Mouse (Mus musculus) neural tube, embryonic 14.5 days (tissue): Measurements from ENCODE around the gene Ace. TPM values are rescaled to one million over a fixed set of nuclear protein-coding genes. Genes with fewer than 3 reads are reported as not detected.

ENCODE experiments used
- ATAC-seq: fragments of 200-750 bp; cut with Nextera tagmentation; 2 replicates; pipeline ENCODE4 v1.8.0; 2017; ENCODE audit warnings: low read depth, mild to moderate bottlenecking, moderate TSS enrichment, moderate library complexity
- H3K27ac ChIP-seq: fragments of 300-500 bp; sonication (generic); 2 replicates; pipeline ENCODE4 v1.5.1; 2014; ENCODE audit warnings: low read depth, mild to moderate bottlenecking, control low read depth, low read length, moderate library complexity, mixed read lengths
- H3K27me3 ChIP-seq: fragments of 300-500 bp; sonication (generic); 2 replicates; pipeline ENCODE4 v1.6.1; 2014; ENCODE audit warnings: low read length; ENCODE audit not compliant: control insufficient read depth, insufficient read depth
- H3K36me3 ChIP-seq: fragments of 300-500 bp; sonication (generic); 2 replicates; pipeline ENCODE4 v1.6.1; 2014; ENCODE audit warnings: low read length, mixed read lengths; ENCODE audit not compliant: control insufficient read depth, insufficient read depth
- H3K4me1 ChIP-seq: fragments of 300-500 bp; sonication (generic); 2 replicates; pipeline ENCODE4 v1.6.1; 2014; ENCODE audit warnings: low read length; ENCODE audit not compliant: control insufficient read depth, insufficient read depth
- H3K4me2 ChIP-seq: fragments of 300-500 bp; sonication (generic); 2 replicates; pipeline ENCODE4 v1.6.1; 2014; ENCODE audit warnings: mild to moderate bottlenecking, low read depth, low read length, control low read depth
- H3K4me3 ChIP-seq: fragments of 300-500 bp; sonication (generic); 2 replicates; pipeline ENCODE4 v1.5.1; 2014; ENCODE audit warnings: low read depth, low read length, control low read depth, mixed read lengths
- H3K9ac ChIP-seq: fragments of 300-500 bp; sonication (generic); replicated peaks from 2 replicates; pipeline ENCODE4 v1.6.1; 2014; ENCODE audit warnings: low read depth, mild to moderate bottlenecking, control low read depth, low read length, mixed read lengths
- H3K9me3 ChIP-seq: fragments of 300-500 bp; sonication (generic); 2 replicates; pipeline ENCODE4 v1.6.1; 2016; ENCODE audit warnings: low read length; ENCODE audit not compliant: control insufficient read depth
- WGBS: fragments of 180-500 bp; shearing (Covaris S2); extraction: QIAGEN DNeasy Blood & Tissue Kit; methylation state at CpG from one replicate; pipeline ENCODE4 v1.1.7; 2014; 5-methylcytosine and 5-hydroxymethylcytosine counted together
- polyA plus RNA-seq: library from polyadenylated mRNA; unstranded; fragments of >200 nt; fragmentation: Nextera tagmentation; extraction: Ambion mirVana; gene quantifications from 2 replicates; pipeline ENCODE4 v1.2.1, GENCODE M21; 2014

Ace gene
- polyA plus RNA-seq, 1 experiment from 2014 or later: 4.0 TPM

DNA sequence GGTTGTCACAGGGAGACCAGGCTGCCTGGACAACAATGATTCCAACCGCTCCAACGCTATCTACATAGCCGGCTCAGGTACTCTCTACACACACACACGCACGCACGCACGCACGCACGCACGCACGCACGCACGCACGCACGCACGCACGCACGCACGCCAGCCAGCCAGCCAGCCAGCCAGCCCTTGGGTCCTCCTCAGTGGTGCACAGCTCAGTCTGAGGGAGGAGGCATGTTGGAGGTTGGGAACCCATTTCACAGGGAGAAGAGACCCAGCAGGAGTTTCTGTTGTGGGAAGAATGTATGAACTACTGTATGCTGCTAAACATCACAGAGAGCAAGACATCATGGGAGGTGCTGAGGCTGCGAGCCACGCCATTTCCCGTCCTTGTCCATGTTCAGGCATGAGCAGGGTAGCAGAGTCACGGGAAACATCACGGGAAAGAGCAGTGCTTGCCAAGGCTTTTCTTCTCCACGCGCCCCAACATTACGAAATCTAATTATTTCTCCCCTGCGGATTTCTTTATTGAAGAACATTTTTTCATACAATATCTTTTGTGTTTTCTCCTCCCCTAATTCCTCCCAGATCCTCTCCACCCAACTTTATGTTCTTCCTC, 11.8 kb upstream of the Ace start:
- H3K27ac ChIP-seq: no peak overlapping the region
- no peak for ATAC-seq
- H3K4me3 ChIP-seq: no peak overlapping the region
- no peaks in the 10 kb centered on the region for H3K27me3 ChIP-seq
- 92% methylated on average over 28 of the region's 28 CpGs for WGBS
- H3K4me1 ChIP-seq: no peaks in the 10 kb centered on the region
- H3K4me2 ChIP-seq: no peak overlapping the region
- no peaks in the 10 kb centered on the region for H3K36me3 ChIP-seq
- no peak overlapping the region for H3K9ac ChIP-seq
- H3K9me3 ChIP-seq: no peaks in the 10 kb centered on the region

DNA sequence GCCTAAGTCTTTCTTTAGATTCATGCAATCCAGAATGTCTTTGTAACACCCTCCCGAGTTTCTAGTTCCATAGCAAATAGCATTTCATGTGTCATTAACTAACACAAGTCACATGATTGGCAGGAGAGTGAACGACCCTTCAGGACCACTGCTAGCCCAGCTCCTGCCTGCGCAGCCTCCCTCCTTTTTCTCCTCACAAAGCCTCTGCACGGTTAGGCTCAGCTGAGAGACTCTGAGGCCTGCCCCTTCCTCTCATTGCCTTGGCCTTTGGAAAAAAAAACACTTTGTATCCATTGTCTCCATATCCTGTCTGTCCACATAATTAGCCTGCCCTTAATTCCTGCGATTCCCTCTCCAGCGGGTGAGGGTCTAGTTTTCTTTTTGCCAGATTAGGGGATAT, 10.2 kb upstream of the Ace start:
- no peak overlapping the region for H3K27ac ChIP-seq
- no peak overlapping the region for H3K4me2 ChIP-seq
- H3K9me3 ChIP-seq: no peaks in the 10 kb centered on the region
- H3K27me3 ChIP-seq: no peaks in the 10 kb centered on the region
- H3K9ac ChIP-seq: no peak overlapping the region
- no peak overlapping the region for H3K4me3 ChIP-seq
- H3K4me1 ChIP-seq: no peaks in the 10 kb centered on the region
- WGBS: 45% methylated on average over 6 of the region's 6 CpGs
- no peak for ATAC-seq
- H3K36me3 ChIP-seq: no peaks in the 10 kb centered on the region

DNA sequence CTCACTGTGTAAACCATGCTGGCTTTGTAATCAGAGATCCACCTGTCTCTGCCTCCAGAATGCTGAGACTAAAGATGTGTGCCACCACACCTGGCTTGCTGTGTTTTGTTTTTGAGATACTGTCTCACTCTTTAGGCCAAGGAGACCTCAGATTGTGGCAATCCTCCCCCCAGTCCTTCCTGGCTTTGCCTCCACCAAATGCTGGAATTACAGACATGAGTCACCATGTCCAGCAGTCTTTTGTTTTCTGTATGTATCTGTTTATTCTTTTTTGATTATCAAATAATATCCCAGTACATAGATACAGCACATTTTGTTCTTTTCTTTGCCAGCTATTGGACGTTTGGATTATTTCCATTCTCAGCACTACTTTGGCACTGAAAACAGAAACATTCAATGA, 9.2 kb upstream of the Ace start:
- Histone ChIP-seq H3K27me3 (no peaks in the 10 kb centered on the region), H3K4me1 (no peaks in the 10 kb centered on the region), H3K36me3 (no peaks in the 10 kb centered on the region), H3K9me3 (no peaks in the 10 kb centered on the region), H3K27ac (no peak overlapping the region), H3K9ac (no peak overlapping the region), H3K4me3 (no peak overlapping the region), H3K4me2 (no peak overlapping the region)
- WGBS: 61% methylated on average over 1 of the region's 1 CpGs
- ATAC-seq: no peak

DNA sequence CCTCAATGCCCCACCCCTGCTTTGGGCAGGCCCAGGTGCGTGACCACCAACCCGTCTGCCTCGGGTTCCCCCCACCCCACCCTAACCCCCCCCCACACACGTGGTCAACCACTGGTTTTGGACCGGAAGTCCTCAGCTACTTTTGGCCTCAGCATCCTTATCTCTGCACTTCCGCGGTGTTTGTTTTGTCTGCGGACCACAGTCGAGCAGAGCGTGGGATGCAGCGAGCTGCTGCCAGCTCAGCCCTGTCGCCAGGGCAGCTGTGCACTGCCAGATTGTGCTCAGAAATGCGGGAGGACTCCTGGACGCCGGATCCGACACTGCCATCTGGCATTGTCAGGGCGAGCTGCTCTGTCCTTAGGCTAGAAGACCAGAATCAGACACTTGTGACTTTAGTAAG, 8.4 kb upstream of the Ace start:
- 54% methylated on average over 17 of the region's 17 CpGs for WGBS
- H3K9me3 ChIP-seq: no peaks in the 10 kb centered on the region
- no peaks in the 10 kb centered on the region for H3K36me3 ChIP-seq
- H3K4me1 ChIP-seq: no peaks in the 10 kb centered on the region
- H3K27ac ChIP-seq: no peak overlapping the region
- ATAC-seq: no peak
- no peak overlapping the region for H3K4me2 ChIP-seq
- H3K4me3 ChIP-seq: no peak overlapping the region
- no peaks in the 10 kb centered on the region for H3K27me3 ChIP-seq
- H3K9ac ChIP-seq: no peak overlapping the region

DNA sequence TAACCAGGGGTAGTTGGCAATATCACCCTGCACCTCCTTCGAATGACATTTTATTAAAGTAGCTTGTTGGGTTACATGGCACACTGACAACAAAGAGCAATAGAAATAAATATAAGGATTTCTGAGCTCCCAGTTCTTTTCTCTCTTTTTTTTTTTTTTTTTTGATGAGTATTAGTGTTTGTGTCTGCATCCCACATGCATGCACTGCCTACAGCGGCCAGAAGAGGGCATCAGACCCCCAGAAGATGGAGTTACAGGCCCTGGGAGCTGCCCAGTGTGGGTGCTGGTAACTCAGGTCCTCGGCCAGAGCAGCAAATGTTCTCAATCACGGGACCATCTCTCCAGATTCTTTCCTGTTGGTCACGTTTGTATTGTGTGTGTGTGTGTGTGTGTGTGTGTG, 3.1 kb upstream of the Ace start:
- WGBS: 69% methylated on average over 5 of the region's 5 CpGs
- Histone ChIP-seq H3K27ac (no peak overlapping the region), H3K9me3 (no peaks in the 10 kb centered on the region), H3K4me2 (no peak overlapping the region), H3K4me1 (peaks cover 7% of the 10 kb centered on the region; the same call in 1 of the 2 replicates), H3K27me3 (peaks cover 16% of the 10 kb centered on the region), H3K36me3 (no peaks in the 10 kb centered on the region), H3K4me3 (no peak overlapping the region), H3K9ac (no peak overlapping the region)
- no peak for ATAC-seq

DNA sequence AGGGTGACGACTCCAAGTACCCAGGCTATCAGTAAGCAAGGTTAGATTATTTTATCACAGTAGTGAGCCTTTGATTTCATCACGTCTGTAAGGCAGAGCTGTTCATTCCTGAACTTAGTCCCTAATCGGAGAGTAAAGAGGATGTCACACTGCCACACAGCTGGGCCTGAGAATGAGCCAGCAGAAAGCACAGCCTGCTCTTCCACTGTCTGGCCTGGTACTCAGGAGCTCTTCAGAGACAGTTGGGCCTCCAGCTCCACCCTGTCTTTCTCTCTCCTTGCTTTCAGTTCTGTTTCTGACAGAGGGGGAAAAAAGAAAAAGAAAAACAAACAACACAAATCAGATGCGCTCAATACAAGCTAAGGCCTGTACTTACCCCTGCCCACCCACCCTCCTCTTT, 1.5 kb upstream of the Ace start:
- 78% methylated on average over 4 of the region's 4 CpGs for WGBS
- H3K27me3 ChIP-seq: peaks cover 16% of the 10 kb centered on the region
- H3K27ac ChIP-seq: no peak overlapping the region
- H3K36me3 ChIP-seq: no peaks in the 10 kb centered on the region
- peaks cover 7% of the 10 kb centered on the region; the same call in 1 of the 2 replicates for H3K4me1 ChIP-seq
- no peak for ATAC-seq
- no peak overlapping the region for H3K9ac ChIP-seq
- no peaks in the 10 kb centered on the region for H3K9me3 ChIP-seq
- H3K4me2 ChIP-seq: no peak overlapping the region
- H3K4me3 ChIP-seq: no peak overlapping the region

DNA sequence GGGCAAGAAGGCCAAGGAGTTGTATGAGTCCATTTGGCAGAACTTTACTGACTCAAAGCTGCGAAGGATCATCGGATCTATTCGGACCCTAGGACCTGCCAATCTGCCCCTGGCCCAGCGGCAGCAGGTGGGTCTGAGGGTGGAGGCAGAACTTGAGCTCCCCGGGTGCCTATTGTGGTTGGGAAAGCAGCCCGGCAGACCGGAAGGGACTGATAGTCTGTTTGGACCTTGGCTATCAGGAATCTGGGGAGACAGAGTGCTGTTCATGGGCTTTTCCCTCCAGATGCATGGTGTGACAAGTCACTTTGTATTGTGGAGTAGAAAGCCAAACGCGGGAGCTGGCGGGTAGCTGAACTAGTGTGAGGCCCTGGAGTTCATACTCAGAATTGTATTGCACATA, 1.2 kb downstream of the Ace start:
- WGBS: 52% methylated on average over 10 of the region's 10 CpGs
- Histone ChIP-seq H3K4me1 (peaks cover 7% of the 10 kb centered on the region; the same call in 1 of the 2 replicates), H3K27ac (no peak overlapping the region), H3K36me3 (no peaks in the 10 kb centered on the region), H3K27me3 (peaks cover 16% of the 10 kb centered on the region), H3K4me2 (peak overlapping the region; percentile 96; the same call in 1 of the 2 replicates), H3K9ac (no peak overlapping the region), H3K4me3 (no peak overlapping the region), H3K9me3 (no peaks in the 10 kb centered on the region)
- ATAC-seq: no peak

DNA sequence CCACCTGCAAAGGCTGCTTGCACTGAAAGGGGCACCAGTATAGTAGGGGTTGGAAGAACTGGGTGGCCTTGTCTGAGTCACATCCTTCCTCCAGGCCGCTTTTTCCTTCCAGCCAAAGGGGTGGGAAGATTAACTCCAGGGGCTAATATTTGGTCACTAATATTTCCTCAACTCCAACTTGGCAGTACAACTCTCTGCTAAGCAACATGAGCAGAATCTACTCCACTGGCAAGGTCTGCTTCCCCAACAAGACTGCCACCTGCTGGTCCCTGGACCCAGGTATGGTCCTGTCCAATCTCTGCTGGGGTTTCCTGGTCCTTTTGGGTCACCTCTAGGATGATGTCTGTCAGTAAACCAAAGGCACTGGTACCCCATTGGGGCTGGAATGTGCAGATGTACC, 1.8 kb downstream of the Ace start:
- Histone ChIP-seq H3K27me3 (peaks cover 16% of the 10 kb centered on the region), H3K36me3 (no peaks in the 10 kb centered on the region), H3K4me3 (no peak overlapping the region), H3K4me1 (peaks cover 7% of the 10 kb centered on the region; the same call in 1 of the 2 replicates), H3K27ac (no peak overlapping the region), H3K9me3 (no peaks in the 10 kb centered on the region), H3K9ac (no peak overlapping the region), H3K4me2 (no peak overlapping the region)
- ATAC-seq: no peak
- 54% methylated on average over 1 of the region's 1 CpGs for WGBS

DNA sequence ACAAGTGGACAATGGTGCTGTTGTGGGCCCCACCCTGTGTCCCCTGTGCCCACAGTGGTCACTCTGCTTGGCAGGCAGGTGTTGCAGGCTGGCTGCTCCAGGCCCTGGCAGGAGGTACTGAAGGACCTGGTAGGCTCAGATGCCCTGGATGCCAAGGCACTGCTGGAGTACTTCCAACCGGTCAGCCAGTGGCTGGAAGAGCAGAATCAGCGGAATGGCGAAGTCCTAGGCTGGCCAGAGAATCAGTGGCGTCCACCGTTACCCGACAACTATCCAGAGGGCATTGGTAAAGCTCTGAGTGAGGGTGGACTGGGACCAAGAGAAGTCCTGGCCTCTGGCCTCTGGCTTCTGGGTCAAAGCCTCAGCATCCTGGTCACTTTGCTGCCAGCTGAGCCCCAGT, 6.8 kb downstream of the Ace start:
- no peaks in the 10 kb centered on the region for H3K9me3 ChIP-seq
- ATAC-seq: no peak
- WGBS: 93% methylated on average over 6 of the region's 6 CpGs

More for the DNA sequence above, 6.8 kb downstream of the Ace start:
- H3K4me3 ChIP-seq: no peak overlapping the region
- H3K4me2 ChIP-seq: no peak overlapping the region
- H3K36me3 ChIP-seq: no peaks in the 10 kb centered on the region
- H3K4me1 ChIP-seq: no peaks in the 10 kb centered on the region
- H3K27me3 ChIP-seq: no peaks in the 10 kb centered on the region
- no peak overlapping the region for H3K9ac ChIP-seq
- H3K27ac ChIP-seq: no peak overlapping the region
